Mouse (Mus musculus): ENCODE measurements around the gene Gdpd4.
A peak's percentile ranks its signal among the peaks of the same experiment; 100 is the strongest.

DNA sequence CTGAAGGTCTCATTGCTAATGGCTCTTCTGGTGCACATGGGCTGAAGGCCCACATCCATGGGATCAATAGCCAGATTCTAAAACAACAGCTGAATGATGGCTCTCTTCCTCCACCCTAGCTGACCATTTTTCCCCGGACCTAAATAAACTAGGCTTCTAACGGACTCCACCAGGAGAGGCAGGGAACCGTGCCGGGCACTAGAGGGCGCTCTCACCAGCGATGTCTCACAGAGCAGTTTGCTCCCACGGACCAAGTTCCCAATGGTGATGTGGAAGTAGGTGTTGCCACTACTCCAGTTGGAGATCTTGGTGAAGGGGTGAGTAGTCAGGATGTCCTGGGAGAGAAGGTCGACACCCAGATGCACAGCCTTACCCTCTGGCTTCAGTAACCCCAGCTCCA lies 132.2 kb downstream of the Gdpd4 start:
- TF ChIP-seq CTCF (IDR thresholded peaks at IDR 0.05; ENCODE audit: extremely low read depth, insufficient read length, insufficient replicate concordance, low read depth, low read length) (peak; percentile 74; the same call in 1 of the 2 replicates), POLR2A (IDR thresholded peaks at IDR 0.05; ENCODE audit: low read depth, low read length) (no peak)

Data from small intestine, adult 2 months (tissue).